Mouse (Mus musculus): ENCODE measurements around the gene Aprt.

Gene Aprt

GRCm38 (mm10) chr8:122564363-122565352 is 12.1 kb downstream of the Aprt start:
- no peak for DNase-seq (ENCODE audit: low spot score in 2 of 2)

GRCm38 (mm10) chr8:122561199-122561598 is 15.5 kb downstream of the Aprt start:
- peak; percentile 59 to 68 for DNase-seq (ENCODE audit: low spot score in 2 of 2)

- no peak for DNase-seq (ENCODE audit: low spot score in 2 of 2)
Observed at GRCm38 (mm10) chr8:122558671-122559349, 17.9 kb downstream of the Aprt start.

GRCm38 (mm10) chr8:122557248-122558038 is 19.3 kb downstream of the Aprt start:
- no peak for DNase-seq (ENCODE audit: low spot score in 2 of 2)

- DNase-seq (ENCODE audit: low spot score in 2 of 2), result peak; percentile 71 to 78
Observed at GRCm38 (mm10) chr8:122556030-122557009, 20.4 kb downstream of the Aprt start.

GRCm38 (mm10) chr8:122554786-122555185 is 21.9 kb downstream of the Aprt start:
- no peak for DNase-seq (ENCODE audit: low spot score in 2 of 2)

GRCm38 (mm10) chr8:122551265-122552051 is 25.3 kb downstream of the Aprt start, which contains the start of gene Piezo1:
Gene Piezo1 (minus strand): TSS chr8:122551329.
- DNase-seq (ENCODE audit: low spot score in 2 of 2), result peak; percentile 93 to 95

GRCm38 (mm10) chr8:122550995-122551264 is 25.8 kb downstream of the Aprt start:
- no peak for DNase-seq (ENCODE audit: low spot score in 2 of 2)

- DNase-seq (ENCODE audit: low spot score in 2 of 2), result peak in 1 of 2 experiments; percentile 37
Observed at GRCm38 (mm10) chr8:122550234-122550994, 26.3 kb downstream of the Aprt start.

- no peak for DNase-seq (ENCODE audit: low spot score in 2 of 2)
Observed at GRCm38 (mm10) chr8:122548891-122549439, 27.7 kb downstream of the Aprt start.

GRCm38 (mm10) chr8:122548331-122548730 is 28.4 kb downstream of the Aprt start:
- DNase-seq (ENCODE audit: low spot score in 2 of 2), result no peak

- DNase-seq (ENCODE audit: low spot score in 2 of 2), result peak; percentile 77 to 86
Observed at GRCm38 (mm10) chr8:122547815-122548214, 28.9 kb downstream of the Aprt start.

- no peak for DNase-seq (ENCODE audit: low spot score in 2 of 2)
Observed at GRCm38 (mm10) chr8:122546811-122547453, 29.8 kb downstream of the Aprt start.

GRCm38 (mm10) chr8:122546066-122546755 is 30.5 kb downstream of the Aprt start:
- no peak for DNase-seq (ENCODE audit: low spot score in 2 of 2)

GRCm38 (mm10) chr8:122544138-122544537 is 32.6 kb downstream of the Aprt start:
- DNase-seq (ENCODE audit: low spot score in 2 of 2), result no peak

- no peak for DNase-seq (ENCODE audit: low spot score in 2 of 2)
Observed at GRCm38 (mm10) chr8:122538310-122539076, 38.2 kb downstream of the Aprt start.

- DNase-seq (ENCODE audit: low spot score in 2 of 2), result no peak
Observed at GRCm38 (mm10) chr8:122537812-122538211, 38.9 kb downstream of the Aprt start.

All from natural killer cell, adult 2 months (primary cell).